Mouse (Mus musculus) embryonic fibroblast, embryonic 13.5 days (primary cell): ENCODE data around the gene Fam104a. TPM values are rescaled to one million over a fixed set of nuclear protein-coding genes. Genes with fewer than 3 reads are reported as not detected.
A peak's percentile ranks its signal among the peaks of the same experiment; 100 is the strongest.

ENCODE experiments used
- H3K27ac ChIP-seq: 2 replicates; pipeline ENCODE4 v1.5.1; 2012; ENCODE audit warnings: low read length, control low read depth, inconsistent platforms; ENCODE audit not compliant: insufficient read depth
- H3K4me1 ChIP-seq: 2 replicates; pipeline ENCODE4 v1.6.1; 2011; ENCODE audit warnings: low read length; ENCODE audit not compliant: control insufficient read depth, insufficient read depth
- H3K4me3 ChIP-seq: 2 replicates; pipeline ENCODE4 v1.5.1; 2011; ENCODE audit warnings: mild to moderate bottlenecking, control low read depth, low read length; ENCODE audit not compliant: insufficient read depth
- CTCF ChIP-seq: IDR thresholded peaks from 2 replicates; pipeline ENCODE4 v1.5.1; 2011; ENCODE audit warnings: mild to moderate bottlenecking, control low read depth, low read length, moderate library complexity, borderline replicate concordance; ENCODE audit not compliant: insufficient read depth
- POLR2A ChIP-seq: IDR thresholded peaks from 2 replicates; pipeline ENCODE4 v1.6.1; 2011; ENCODE audit warnings: low read depth, mild to moderate bottlenecking, control low read depth, low read length, moderate library complexity
- polyA plus RNA-seq: library from polyadenylated mRNA; stranded (reverse); fragments of >200 nt; gene quantifications from 2 replicates; pipeline ENCODE4 v1.2.4, GENCODE M21; 2011; ENCODE audit warnings: low read depth; ENCODE audit not compliant: missing spikeins, insufficient read length

The Fam104a gene
- 26.0 and 28.2 TPM in 2 replicates for polyA plus RNA-seq

DNA sequence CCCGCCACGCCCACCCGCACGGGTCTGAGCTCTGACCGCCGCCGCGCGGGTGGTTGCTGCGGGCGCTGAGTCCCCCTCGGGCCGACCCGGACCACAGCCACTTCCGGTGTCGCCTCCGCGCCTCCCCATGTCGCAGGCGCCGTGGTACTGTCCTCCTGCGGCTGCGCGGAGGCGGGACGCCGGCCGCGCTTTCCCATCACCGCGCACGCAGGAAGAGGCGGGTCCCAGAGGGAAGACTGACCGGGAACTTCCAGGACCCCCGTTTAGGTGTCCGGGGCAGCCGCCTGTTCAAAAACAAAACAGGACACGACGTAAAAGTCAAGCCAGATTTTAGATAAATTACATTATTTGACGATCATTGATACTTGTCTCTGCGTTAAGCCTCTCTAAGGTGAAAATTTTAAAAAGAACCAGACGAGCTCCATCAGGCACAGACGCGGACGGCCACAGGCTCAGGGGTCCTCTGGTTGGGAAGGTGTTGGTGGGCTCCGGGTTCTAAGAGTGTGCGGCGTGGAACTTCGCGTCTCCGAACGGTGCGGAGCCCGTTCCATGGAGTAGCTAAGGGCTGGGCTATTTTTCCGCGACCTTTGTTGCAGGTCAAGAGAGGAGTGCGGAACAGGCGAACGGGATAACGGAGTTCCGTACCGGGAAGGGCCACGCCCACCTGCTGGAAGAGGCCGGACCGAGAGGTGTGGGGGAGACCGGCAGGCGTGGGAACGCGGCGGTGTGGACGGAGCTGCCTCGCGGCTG is at the start of gene Fam104a, which contains the start of gene D11Wsu47e:
Gene Fam104a (minus strand): TSS at position 199 of the 750 bp plus-strand sequence.
Gene D11Wsu47e (plus strand): TSS at position 456 of the 750 bp plus-strand sequence.
- peak; percentile 70 for TF ChIP-seq POLR2A
- no peak for TF ChIP-seq CTCF
- H3K4me1 ChIP-seq, result peaks cover 5% of the 10 kb centered on the region; the same call in 1 of the 2 replicates
- H3K4me3 ChIP-seq, result peak within 1 kb of the TSS; percentile 72
- H3K27ac ChIP-seq, result peak within 1 kb of the TSS; percentile 88

DNA sequence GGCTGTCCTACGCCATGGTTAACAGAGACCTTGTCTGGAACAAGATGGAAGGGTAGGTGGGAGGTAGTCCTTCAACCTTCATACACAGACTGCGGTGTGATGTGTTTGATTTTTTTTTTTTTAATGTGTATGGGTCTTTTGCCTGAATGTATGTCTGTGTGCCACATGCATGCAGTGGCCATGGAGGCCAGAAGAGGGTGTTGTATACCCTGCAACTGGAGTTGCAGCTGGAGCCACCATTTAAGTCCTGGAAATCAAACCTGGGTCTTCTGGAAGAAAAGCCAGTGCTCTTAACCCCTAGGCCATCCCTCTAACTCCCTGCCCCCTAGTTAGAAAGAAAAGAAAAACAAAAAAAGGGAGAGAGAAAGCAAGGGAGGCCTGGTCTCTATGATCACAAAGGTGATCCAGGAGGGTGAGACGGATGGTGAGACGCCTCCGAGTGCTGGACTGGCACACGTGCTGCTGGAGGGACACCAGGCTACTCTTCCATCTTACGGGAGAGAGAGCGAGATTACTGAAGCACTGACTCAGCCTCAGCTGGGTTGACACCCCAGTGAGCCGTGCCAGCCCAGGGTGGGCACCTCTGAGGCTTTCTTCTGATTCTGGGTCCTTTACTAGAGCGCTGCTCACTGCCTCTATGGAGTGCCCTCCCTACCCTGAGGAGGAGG is 48.1 kb upstream of the Fam104a start:
- H3K27ac ChIP-seq, result no peak overlapping the region

DNA sequence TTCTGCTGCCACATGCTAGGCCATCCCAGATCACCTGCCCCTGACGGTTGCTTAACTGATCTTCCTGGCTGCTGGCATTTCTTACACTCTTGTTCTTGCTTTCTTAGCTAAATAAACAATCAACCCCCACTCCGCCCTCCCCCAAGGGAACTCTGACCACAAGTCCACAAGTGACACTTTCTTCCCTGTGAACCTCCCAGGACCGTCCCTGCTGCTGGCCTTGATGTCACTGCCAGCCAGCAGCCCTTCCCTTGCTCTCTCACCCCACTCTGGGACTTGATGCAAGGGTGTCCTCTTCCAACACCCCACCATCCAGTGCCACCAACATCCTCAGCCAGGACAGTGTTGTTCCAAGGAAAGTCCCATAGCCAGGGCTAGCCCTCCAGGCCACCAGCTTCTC is 46.9 kb upstream of the Fam104a start:
- Histone ChIP-seq H3K4me3 (no peak overlapping the region), H3K4me1 (peaks cover 36% of the 10 kb centered on the region), H3K27ac (no peak overlapping the region)
- TF ChIP-seq POLR2A (no peak), CTCF (no peak)

More for the DNA sequence above, 48.1 kb upstream of the Fam104a start:
- Histone ChIP-seq H3K4me3 (no peak overlapping the region), H3K4me1 (peaks cover 36% of the 10 kb centered on the region)
- TF ChIP-seq CTCF (no peak), POLR2A (no peak)

DNA sequence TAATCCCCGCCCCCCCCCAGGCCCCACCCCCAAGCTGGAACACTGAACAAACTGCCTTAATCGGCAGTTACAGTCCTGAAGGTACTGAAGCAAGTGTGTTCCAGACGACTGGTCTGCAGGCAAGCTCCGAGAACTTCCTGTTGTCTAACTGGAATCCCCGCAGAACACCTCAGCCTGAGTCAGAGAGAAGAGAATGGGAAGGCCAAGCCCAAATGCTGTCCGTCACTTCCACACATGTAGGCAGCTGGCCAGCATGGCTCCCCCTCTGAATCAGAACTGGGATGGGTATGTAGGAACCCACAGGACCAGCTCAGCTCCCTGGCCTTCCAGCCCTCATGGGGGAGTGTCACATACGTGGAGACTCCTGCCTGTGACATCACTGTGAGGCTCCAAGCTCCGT is 46.0 kb upstream of the Fam104a start:
- Histone ChIP-seq H3K4me3 (no peak overlapping the region), H3K4me1 (peaks cover 32% of the 10 kb centered on the region), H3K27ac (peak overlapping the region; percentile 14; the same call in 1 of the 2 replicates)
- TF ChIP-seq POLR2A (no peak), CTCF (no peak)

DNA sequence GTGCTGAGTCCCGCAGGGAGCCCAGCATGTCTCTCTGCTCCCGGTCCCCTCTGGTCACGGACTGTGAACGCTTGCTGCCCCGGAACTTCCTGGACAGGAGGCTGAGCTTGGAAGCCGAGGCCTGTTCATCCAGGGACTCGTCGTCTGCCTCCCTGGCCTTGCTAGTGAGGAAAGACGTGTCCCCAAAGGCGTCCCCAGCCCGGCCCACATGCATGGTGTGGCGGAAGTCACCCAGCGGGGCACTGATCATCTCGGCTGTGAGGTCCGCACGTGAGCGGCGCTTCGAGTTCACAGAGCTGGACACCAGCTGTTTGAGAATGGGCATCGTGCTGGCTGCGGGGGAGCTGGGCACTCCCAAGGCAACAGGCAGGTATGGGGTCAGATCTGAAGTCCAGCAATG is 45.3 kb upstream of the Fam104a start:
- peak overlapping the region; percentile 67 for H3K27ac ChIP-seq
- no peak for TF ChIP-seq CTCF
- TF ChIP-seq POLR2A, result no peak
- no peak overlapping the region for H3K4me3 ChIP-seq
- peaks cover 25% of the 10 kb centered on the region for H3K4me1 ChIP-seq

DNA sequence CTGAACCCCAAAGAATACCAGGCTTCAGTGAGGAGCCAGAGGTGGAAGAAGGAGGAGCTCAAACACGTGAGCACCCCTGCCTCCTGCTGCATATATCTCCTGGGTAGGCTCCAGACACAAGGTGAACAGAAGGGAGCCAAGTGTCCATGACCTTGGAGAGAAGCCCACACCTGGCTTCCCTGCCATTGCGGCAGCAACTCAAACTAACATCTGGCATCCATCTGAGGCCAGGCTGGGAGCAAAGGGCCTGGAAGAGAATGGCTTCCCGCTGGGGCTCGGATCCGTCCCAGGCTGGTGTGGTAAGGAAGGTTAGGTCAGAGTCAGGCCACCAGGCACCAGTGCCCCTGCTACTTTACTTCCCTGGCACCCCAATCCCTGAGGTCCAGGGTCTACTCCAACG is 44.0 kb upstream of the Fam104a start:
- Histone ChIP-seq H3K4me3 (no peak overlapping the region), H3K27ac (no peak overlapping the region), H3K4me1 (peaks cover 14% of the 10 kb centered on the region)
- TF ChIP-seq CTCF (no peak), POLR2A (no peak)

DNA sequence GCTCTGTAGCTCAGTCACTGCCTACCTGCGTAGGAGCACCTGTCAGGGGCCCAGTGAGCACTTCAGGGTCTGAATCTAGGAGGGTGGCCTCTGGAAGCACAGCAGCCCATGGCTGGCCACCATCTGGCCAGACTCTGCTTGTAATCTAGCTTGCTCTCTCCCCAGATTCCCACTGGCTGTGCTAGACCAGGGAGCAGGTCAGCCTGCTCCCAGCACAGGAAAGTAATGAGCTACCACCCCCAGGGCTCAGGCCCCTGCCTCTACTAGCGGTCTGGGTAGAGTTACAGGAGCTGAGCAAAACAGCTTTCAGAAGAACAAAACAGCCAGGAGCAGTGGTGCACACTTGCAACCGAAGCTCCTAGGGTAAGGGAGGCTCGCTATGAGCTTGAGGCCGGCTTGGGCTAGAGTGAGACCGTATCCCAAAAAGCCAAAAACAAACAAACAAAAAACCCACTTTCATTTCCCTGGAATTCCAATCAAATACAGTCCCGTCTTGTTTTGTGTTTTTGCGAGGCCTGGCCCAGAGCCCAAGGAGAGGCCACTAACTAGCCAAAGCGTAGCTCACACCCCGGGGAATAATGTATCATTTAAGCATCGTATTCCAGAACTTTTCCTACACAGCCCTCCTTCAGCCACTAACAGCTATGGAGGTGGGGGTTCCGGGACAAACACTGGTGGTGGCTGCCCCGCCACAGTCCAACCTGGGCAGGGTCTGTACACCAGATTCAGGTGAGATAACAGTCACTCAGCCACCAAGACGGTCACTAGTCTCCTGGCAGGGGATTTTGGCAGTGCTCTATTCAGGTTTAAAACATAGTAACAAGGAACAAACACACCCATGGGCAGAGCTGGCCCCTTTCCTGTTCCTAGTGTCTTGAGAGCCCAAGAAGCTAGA is 43.3 kb upstream of the Fam104a start:
- TF ChIP-seq POLR2A (no peak), CTCF (no peak)
- Histone ChIP-seq H3K4me3 (no peak overlapping the region), H3K4me1 (peaks cover 9% of the 10 kb centered on the region; the same call in 1 of the 2 replicates), H3K27ac (no peak overlapping the region)

DNA sequence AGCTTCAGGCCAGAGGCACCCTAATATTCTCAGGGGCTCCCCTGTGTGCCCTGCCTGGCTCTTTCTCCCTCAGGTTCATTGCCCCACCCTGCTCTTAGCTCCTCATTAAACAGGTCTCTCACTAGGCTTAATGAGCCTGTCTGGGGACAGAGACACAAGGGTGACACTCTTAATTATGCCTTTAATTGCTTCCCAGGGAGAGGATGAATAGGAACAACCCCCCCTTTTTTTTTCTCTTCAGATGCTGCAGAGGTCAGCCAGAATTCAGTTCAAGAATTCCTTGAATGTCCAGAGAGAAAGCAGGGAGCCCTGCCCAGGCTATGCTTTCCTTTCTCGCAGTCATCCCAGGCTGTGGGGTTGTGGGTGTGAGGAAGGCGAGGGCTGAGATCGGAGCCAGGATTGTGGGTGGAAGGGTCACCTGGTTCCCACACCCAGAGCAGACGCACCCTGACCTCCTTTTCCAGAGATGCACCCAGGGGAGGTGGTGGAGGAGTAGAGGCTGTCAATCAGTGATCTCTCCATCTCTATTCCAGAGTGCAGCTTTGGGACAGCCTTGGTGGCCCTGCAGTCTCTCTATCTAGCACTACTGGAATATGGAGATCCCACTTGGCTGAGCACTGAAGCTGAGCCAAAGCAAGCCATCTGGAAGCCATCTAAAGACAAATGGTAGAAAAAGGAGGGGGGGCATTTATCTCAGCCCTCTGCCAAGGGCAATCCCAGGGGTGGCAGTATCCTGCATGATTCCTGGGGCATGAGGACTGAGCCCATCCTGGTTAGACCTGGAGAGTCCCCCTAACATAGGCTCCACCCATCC is 41.5 kb upstream of the Fam104a start:
- Histone ChIP-seq H3K4me3 (no peak overlapping the region), H3K4me1 (peaks cover 6% of the 10 kb centered on the region; the same call in 1 of the 2 replicates), H3K27ac (no peak overlapping the region)
- TF ChIP-seq CTCF, result no peak
